Mouse (Mus musculus) liver, adult 2 months (tissue): ENCODE measurements around the gene Tbc1d10c.

ENCODE experiments used
- CTCF ChIP-seq: fragments of 200-500 bp; IDR thresholded peaks from 2 replicates; pipeline ENCODE4 v1.5.1; 2011; ENCODE audit warnings: low read depth, low read length, control low read depth
- POLR2A ChIP-seq: fragments of 200-500 bp; IDR thresholded peaks from 2 replicates; pipeline ENCODE4 v1.6.1; 2011; ENCODE audit warnings: low read length, control low read depth; ENCODE audit not compliant: insufficient read depth; ENCODE audit errors: extremely low read depth

- TF ChIP-seq CTCF (no peak), POLR2A (no peak)
These were observed 36.4 kb upstream of the Tbc1d10c start for GRCm38 (mm10) chr19:4227446-4227845.
